Mouse (Mus musculus) gastrocnemius, postnatal 36 days (tissue): Measurements from ENCODE around the gene Olfr94. TPM values are rescaled to one million over a fixed set of nuclear protein-coding genes. Genes with fewer than 3 reads are reported as not detected.
"Not testable (repeated sequence)": the region's sequence is repeated elsewhere in the genome, so short reads cannot be mapped to it uniquely, and the experiment has no call there.

ENCODE experiments used
- DNase-seq, 2 experiments: peaks; one replicate each; pipeline ENCODE4 v3.0.0; 2022
- intact Hi-C: fragments of 180-260 bp; cut with DNase I; formaldehyde crosslinking; loops from one replicate; pipeline ENCODE4 v1.15.1; 2025
- long read RNA-seq, 2 experiments: library from polyadenylated mRNA; stranded (forward); transcript quantifications; one replicate each; pipeline ENCODE4 v2.0.0; 2021
- total RNA-seq, 2 experiments: library from RNA; stranded (reverse); gene quantifications; 2 replicates each; pipeline ENCODE4 v1.2.3; 2021

Gene Olfr94
- not detected for total RNA-seq
- long read RNA-seq, experiment 1, result 0 reads
- long read RNA-seq, experiment 2, result 0 reads

DNA sequence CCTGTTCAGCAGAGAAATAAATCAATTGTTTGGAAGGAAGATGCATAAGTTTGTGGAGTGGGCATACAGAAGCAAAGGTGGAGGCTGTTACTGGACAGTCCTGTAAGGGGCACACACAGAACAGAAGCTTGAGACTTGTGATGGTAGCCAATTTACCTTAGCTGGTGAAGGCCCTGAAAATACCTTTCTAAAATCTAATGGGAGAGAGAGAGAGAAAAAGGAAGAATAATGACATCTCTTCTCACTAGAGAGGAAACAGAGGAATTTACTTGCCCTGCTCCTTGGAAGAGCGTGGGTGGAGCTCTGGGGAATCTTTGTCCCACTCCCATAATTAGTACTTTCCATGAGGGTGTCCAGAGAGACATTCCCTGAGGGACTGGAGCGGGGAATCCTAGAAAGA, at the start of gene Olfr94:
Olfr94 (minus strand) TSS at position 101 of the 400 bp plus-strand sequence.
- no peak for DNase-seq
- intact Hi-C loops, result no loop called here

- intact Hi-C loops, result no loop called here
- no peak for DNase-seq
These were observed 49.8 kb upstream of the Olfr94 start for GRCm38 (mm10) chr17:37250544-37250943.

DNA sequence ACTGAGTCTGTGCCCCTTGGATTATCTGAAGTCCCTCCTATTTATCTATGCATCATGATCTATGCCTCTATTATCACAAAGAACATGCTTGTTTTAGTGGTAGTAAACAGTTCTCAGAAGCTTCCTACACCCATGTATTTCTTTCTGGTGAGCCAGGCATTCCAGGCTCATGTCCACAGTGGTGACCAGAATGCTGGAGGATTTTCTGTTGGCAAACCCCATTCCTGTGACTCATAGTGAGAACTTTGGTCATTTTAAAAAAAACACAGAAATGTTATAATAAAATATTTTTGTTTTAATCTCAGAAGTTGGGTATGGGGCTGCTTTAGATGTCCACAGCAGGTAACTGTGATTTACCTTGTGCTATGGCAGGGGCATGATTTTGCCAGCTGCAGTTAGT, 48.7 kb upstream of the Olfr94 start:
- DNase-seq, result no peak
- intact Hi-C loops, result no loop called here

DNA sequence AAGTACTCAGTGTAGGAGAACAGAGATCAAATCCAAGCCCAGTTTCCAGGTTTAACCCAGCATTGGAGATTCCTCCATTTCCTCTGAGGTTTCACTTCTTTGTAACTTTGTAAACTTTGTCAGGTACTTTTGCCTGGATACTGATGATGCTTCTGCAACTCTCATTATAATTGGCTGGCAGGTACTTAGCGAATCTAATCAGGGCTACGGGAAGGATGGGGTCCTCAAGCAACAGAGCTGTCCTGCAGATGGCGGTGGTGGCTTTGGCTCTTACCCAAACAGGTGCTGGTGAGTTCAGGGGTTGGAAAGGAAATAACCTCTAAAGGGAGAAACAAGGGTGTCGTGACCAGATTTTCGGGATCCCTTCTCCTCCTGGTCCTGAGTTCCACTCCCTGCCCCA, 45.9 kb upstream of the Olfr94 start:
- intact Hi-C loops, result no loop called here
- no peak for DNase-seq

GRCm38 (mm10) chr17:37242198-37242597, 41.4 kb upstream of the Olfr94 start:
- DNase-seq, result no peak
- intact Hi-C loops, result no loop called here

GRCm38 (mm10) chr17:37237230-37237629, 36.4 kb upstream of the Olfr94 start, which contains the start of gene Olfr97:
TSS of gene Olfr97 (minus strand) at chr17:37237330.
- intact Hi-C loops, DNase-seq: not testable (repeated sequence)

DNA sequence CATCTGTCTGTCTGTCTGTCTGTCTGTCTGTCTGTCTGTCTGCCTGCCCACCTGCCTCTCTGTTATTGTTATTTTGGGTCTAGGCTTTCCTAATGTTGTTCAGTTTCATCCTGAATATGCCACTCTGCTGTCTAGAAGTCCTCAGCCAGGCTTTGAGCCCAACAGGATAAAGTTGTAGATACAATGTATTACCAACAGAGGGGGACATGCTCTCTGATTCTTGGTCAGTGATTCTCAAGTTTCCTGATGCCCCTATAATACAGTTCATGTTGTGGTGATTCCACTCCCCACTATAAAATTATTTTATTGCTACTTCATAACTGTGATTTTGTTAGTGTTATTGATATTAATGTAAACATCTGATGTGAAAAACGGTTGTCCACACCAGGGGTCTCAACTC, 21.1 kb upstream of the Olfr94 start:
- intact Hi-C loops, result no loop called here
- DNase-seq, result no peak

DNA sequence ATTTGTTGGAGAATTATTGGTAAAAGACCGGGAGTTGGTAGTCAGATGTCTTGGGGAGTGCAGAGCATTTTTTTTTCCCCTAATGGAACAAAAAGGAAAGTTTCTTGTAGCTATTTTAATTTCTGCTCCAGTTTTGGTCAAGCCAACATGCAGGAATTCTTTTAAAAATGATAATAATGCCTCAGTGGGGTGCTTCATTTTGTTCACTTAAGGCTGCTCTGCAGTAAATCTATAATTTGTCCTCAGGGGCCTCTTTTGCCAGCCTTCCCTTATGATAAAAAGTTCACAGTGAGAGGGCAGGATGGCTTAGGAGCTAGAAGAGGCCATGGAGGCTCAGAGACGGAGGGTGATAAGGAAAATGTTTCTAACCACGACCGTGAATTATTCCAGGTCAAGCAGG, 19.1 kb upstream of the Olfr94 start, which contains the start of gene Olfr96:
Olfr96 (plus strand) TSS at position 301 of the 400 bp plus-strand sequence.
- no peak for DNase-seq
- intact Hi-C loops, result no loop called here

GRCm38 (mm10) chr17:37218486-37218885, 17.7 kb upstream of the Olfr94 start:
- intact Hi-C loops, result no loop called here
- DNase-seq, result peak in 1 of 2 experiments; percentile 31

- no peak for DNase-seq
- intact Hi-C loops, result no loop called here
These were observed 12.2 kb upstream of the Olfr94 start, which contains the start of gene Olfr95 for GRCm38 (mm10) chr17:37213018-37213417. TSS of gene Olfr95 (minus strand) at chr17:37213118.

DNA sequence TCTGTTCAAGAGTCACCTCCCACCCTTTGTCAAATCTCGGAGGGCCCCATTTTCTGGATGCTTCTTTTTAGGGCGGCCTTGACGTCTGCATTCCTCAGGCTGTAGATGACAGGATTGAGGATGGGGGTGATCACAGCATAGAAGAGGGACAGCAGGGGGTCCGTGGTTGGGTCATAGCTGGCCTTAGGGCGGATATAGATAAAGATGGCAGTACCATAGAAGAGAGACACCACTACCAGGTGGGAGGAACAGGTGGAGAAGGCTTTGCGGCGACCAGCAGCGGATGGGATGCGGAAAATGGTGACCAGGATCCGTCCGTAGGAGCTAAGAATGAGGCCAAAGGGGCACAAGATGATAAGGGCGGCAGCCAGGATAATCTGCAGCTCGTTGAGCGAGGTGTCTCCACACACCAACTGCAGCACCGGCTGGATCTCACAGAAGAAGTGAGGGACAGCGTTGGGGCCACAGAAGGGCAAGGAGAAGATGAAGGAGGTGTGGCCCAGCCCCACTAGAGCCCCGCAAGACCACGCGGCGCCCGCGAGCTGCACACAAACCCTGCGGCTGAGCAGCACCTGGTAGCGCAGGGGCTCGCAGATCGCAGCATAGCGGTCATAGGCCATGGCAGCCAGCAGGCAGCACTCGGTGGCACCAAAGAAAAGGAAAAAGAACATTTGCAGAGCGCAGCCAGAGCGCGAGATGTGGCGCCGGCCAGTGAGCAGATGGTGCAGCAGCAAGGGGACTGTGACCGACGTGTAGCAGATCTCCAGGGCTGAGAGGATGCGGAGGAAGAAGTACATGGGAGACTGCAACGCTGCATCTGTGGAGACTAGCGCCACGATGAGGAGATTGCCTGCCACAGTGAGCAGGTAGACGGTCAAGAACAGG, 10.3 kb upstream of the Olfr94 start:
- DNase-seq, result no peak
- intact Hi-C loops, result no loop called here

GRCm38 (mm10) chr17:37203917-37204236, 3.1 kb upstream of the Olfr94 start:
- intact Hi-C loops, result loop anchor here (1.0 kb wide), 1 partner anchor 121 kb away; no protein-coding TSS in a partner anchor
- DNase-seq, result no peak

- intact Hi-C loops, result no loop called here
- peak; percentile 52 to 60 for DNase-seq
These were observed 2.6 kb upstream of the Olfr94 start for GRCm38 (mm10) chr17:37203206-37203916.

- intact Hi-C loops, result no loop called here
- DNase-seq, result no peak
These were observed 3.7 kb downstream of the Olfr94 start for GRCm38 (mm10) chr17:37196845-37197724.

DNA sequence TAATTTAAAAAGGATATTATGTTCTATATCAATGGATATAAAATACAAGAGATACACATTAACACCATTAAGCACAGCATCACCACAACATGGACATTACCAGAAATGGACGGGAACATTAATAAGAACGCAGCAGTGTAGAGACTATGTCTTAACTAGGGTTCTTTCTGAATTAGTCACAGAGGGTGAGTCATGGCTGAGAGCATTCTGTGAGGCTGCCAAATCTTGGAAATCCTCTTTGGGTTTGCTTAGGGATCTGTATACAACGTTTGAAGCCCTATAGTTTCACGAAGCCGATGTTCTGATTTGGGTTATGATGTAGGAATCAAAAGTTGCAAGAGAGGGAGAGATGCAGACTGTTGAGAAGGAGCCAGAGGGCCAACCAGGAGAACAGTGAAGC, 6.0 kb downstream of the Olfr94 start:
- DNase-seq, result no peak
- intact Hi-C loops, result no loop called here

DNA sequence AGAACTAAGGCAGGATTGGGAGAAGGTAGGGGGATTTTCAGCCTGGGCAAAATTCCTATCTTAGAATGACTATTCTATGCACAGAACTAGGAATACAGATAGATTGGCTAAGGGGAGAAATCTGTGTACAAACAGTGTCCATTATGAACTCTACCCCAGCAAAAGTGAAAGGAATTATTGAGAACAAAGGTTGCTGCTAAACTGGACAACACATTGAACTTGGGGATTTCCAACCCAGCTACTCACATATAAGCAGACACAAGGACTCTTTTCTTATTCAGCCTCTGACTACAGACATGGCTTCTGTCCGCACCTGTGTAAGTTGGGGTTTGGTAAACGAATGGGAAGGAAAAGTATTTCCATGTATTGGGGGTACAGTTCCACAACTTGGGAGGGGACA, 7.1 kb downstream of the Olfr94 start, which contains the start of gene Ubd:
Ubd (plus strand) TSS at position 237 of the 400 bp plus-strand sequence.
- no peak for DNase-seq

DNA sequence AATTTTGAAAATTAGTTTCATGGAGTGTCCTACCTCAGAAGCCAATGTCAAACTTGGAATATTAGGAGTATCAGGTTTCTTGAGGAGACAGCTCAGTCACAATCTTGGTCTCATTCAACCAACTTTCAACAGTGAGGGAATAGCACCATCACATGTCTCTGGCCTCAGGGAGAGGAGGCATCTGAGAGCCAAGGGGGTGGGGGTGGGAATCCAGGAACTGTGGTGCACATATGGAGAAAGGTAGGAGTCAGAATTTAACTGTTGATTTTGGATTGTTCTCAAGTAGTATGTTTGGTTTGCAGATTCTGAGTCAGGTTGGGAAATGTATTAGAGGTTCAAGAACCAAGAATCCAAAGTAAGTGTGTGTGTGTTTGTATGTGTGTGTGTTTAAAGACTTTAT, 7.8 kb downstream of the Olfr94 start:
- no peak for DNase-seq
- intact Hi-C loops, result no loop called here

More for the DNA sequence above, 7.1 kb downstream of the Olfr94 start, which contains the start of gene Ubd:
- intact Hi-C loops, result no loop called here

- DNase-seq, result no peak
These were observed 10.1 kb downstream of the Olfr94 start for GRCm38 (mm10) chr17:37190711-37191110.

DNA sequence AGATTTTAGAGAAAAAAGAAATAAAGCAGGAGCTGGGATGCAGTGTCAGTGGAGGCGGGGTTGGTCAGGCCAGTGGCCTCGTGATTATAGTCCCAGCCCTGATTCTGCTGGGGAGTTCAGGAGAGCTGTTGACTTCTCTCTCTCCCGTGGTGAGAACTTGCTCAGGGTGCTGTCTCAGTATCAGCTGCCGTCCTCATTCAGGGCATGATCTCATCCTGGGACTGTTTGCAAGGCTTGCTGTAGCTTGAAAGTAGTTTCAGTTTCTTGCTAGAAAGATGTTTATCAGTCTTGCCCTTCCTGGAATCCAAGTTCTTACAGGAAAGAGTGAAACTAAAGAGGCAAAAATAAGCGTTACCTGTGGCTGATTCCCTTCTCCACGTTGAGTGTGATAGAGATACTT, 15.3 kb downstream of the Olfr94 start:
- no peak for DNase-seq
- intact Hi-C loops, result no loop called here

More at GRCm38 (mm10) chr17:37190711-37191110, 10.1 kb downstream of the Olfr94 start:
- intact Hi-C loops, result no loop called here

GRCm38 (mm10) chr17:37161394-37161793, 39.4 kb downstream of the Olfr94 start, which contains the start of gene Olfr93:
TSS of gene Olfr93 (minus strand) at chr17:37161494.
- DNase-seq, result no peak
- intact Hi-C loops, result no loop called here
